Mouse (Mus musculus) thymus, postnatal 36 days (tissue): ENCODE data around the gene Amotl2.

ENCODE experiments used
- DNase-seq, 2 experiments: peaks; one replicate each; pipeline ENCODE4 v3.0.0; 2022; ENCODE audit warnings: mixed read lengths in 2 of 2

Amotl2 gene

GRCm38 (mm10) chr9:102716481-102717163 lies at the start of gene Amotl2:
Amotl2 (plus strand) TSS chr9:102716672.
- DNase-seq, result no peak

- DNase-seq, result no peak
Measured at GRCm38 (mm10) chr9:102668115-102668514, 48.4 kb upstream of the Amotl2 start.

GRCm38 (mm10) chr9:102668906-102669305 lies 47.6 kb upstream of the Amotl2 start:
- DNase-seq, result no peak

- DNase-seq, result no peak
Measured at GRCm38 (mm10) chr9:102673381-102673780, 43.1 kb upstream of the Amotl2 start.

- DNase-seq, result no peak
Measured at GRCm38 (mm10) chr9:102675922-102676321, 40.5 kb upstream of the Amotl2 start.

GRCm38 (mm10) chr9:102681470-102681869 lies 35.0 kb upstream of the Amotl2 start:
- no peak for DNase-seq

- no peak for DNase-seq
Measured at GRCm38 (mm10) chr9:102687943-102688342, 28.5 kb upstream of the Amotl2 start.

GRCm38 (mm10) chr9:102689406-102689939 lies 27.0 kb upstream of the Amotl2 start:
- DNase-seq, result no peak

- DNase-seq, result no peak
Measured at GRCm38 (mm10) chr9:102689940-102690642, 26.4 kb upstream of the Amotl2 start.

GRCm38 (mm10) chr9:102690891-102691290 lies 25.6 kb upstream of the Amotl2 start:
- DNase-seq, result no peak

- no peak for DNase-seq
Measured at GRCm38 (mm10) chr9:102692564-102693475, 23.7 kb upstream of the Amotl2 start.

GRCm38 (mm10) chr9:102701042-102701441 lies 15.4 kb upstream of the Amotl2 start:
- DNase-seq, result no peak

GRCm38 (mm10) chr9:102709504-102710135 lies 6.9 kb upstream of the Amotl2 start:
- DNase-seq, result no peak

GRCm38 (mm10) chr9:102710520-102710919 lies 6.0 kb upstream of the Amotl2 start:
- DNase-seq, result no peak

GRCm38 (mm10) chr9:102713797-102714196 lies 2.7 kb upstream of the Amotl2 start:
- no peak for DNase-seq

GRCm38 (mm10) chr9:102714893-102715505 lies 1.5 kb upstream of the Amotl2 start:
- DNase-seq, result no peak

GRCm38 (mm10) chr9:102715506-102715900 lies 969 bp upstream of the Amotl2 start:
- DNase-seq, result no peak

GRCm38 (mm10) chr9:102717164-102717885 lies 853 bp downstream of the Amotl2 start:
- peak in 1 of 2 experiments; percentile 15 for DNase-seq

GRCm38 (mm10) chr9:102717886-102718643 lies 1.6 kb downstream of the Amotl2 start:
- no peak for DNase-seq

- no peak for DNase-seq
Measured at GRCm38 (mm10) chr9:102718676-102719075, 2.2 kb downstream of the Amotl2 start.

- no peak for DNase-seq
Measured at GRCm38 (mm10) chr9:102719085-102719484, 2.6 kb downstream of the Amotl2 start.
